Mouse (Mus musculus): Measurements from ENCODE around the gene Samd15.

- TF ChIP-seq TAL1 (IDR thresholded peaks at IDR 0.05; ENCODE audit: low read length) (no peak), GATA1 (IDR thresholded peaks at IDR 0.05; ENCODE audit: low read length) (no peak)
These were observed 38.7 kb upstream of the Samd15 start for GRCm38 (mm10) chr12:87160815-87161214.

Data from erythroblast, embryonic 14.5 days (primary cell).